Mouse (Mus musculus) embryonic fibroblast, embryonic 13.5 days (primary cell): ENCODE measurements around the gene Rhof. TPM values are rescaled to one million over a fixed set of nuclear protein-coding genes. Genes with fewer than 3 reads are reported as not detected.
A peak's percentile ranks its signal among the peaks of the same experiment; 100 is the strongest.

Experiments used
- H3K27ac ChIP-seq: 2 replicates; pipeline ENCODE4 v1.5.1; 2012; ENCODE audit warnings: low read length, control low read depth, inconsistent platforms; ENCODE audit not compliant: insufficient read depth
- H3K4me1 ChIP-seq: 2 replicates; pipeline ENCODE4 v1.6.1; 2011; ENCODE audit warnings: low read length; ENCODE audit not compliant: control insufficient read depth, insufficient read depth
- H3K4me3 ChIP-seq: 2 replicates; pipeline ENCODE4 v1.5.1; 2011; ENCODE audit warnings: mild to moderate bottlenecking, control low read depth, low read length; ENCODE audit not compliant: insufficient read depth
- CTCF ChIP-seq: IDR thresholded peaks from 2 replicates; pipeline ENCODE4 v1.5.1; 2011; ENCODE audit warnings: mild to moderate bottlenecking, control low read depth, low read length, moderate library complexity, borderline replicate concordance; ENCODE audit not compliant: insufficient read depth
- POLR2A ChIP-seq: IDR thresholded peaks from 2 replicates; pipeline ENCODE4 v1.6.1; 2011; ENCODE audit warnings: low read depth, mild to moderate bottlenecking, control low read depth, low read length, moderate library complexity
- polyA plus RNA-seq: library from polyadenylated mRNA; stranded (reverse); fragments of >200 nt; gene quantifications from 2 replicates; pipeline ENCODE4 v1.2.4, GENCODE M21; 2011; ENCODE audit warnings: low read depth; ENCODE audit not compliant: missing spikeins, insufficient read length

The Rhof gene
- polyA plus RNA-seq, 1 experiment, result 2.3 TPM

GRCm38 (mm10) chr5:123117257-123117656, 15.2 kb downstream of the Rhof start:
- Histone ChIP-seq H3K27ac (no peak overlapping the region), H3K4me1 (no peaks in the 10 kb centered on the region), H3K4me3 (no peak overlapping the region)
- TF ChIP-seq POLR2A (no peak), CTCF (peak; percentile 79)

GRCm38 (mm10) chr5:123116080-123116479, 16.4 kb downstream of the Rhof start:
- TF ChIP-seq POLR2A (no peak), CTCF (no peak)
- Histone ChIP-seq H3K4me3 (no peak overlapping the region), H3K27ac (no peak overlapping the region), H3K4me1 (no peaks in the 10 kb centered on the region)

GRCm38 (mm10) chr5:123114924-123115323, 17.6 kb downstream of the Rhof start:
- Histone ChIP-seq H3K27ac (no peak overlapping the region), H3K4me3 (no peak overlapping the region), H3K4me1 (no peaks in the 10 kb centered on the region)
- TF ChIP-seq CTCF, result 0 out of 2 replicates have a peak, but pooled peaks have one; percentile 33
- TF ChIP-seq POLR2A, result no peak

- Histone ChIP-seq H3K4me1 (no peaks in the 10 kb centered on the region), H3K4me3 (no peak overlapping the region), H3K27ac (no peak overlapping the region)
- TF ChIP-seq CTCF (no peak), POLR2A (no peak)
These were observed 18.4 kb downstream of the Rhof start for GRCm38 (mm10) chr5:123114109-123114508.

GRCm38 (mm10) chr5:123110296-123110721, 22.2 kb downstream of the Rhof start:
- no peak overlapping the region for H3K27ac ChIP-seq
- TF ChIP-seq CTCF, result no peak
- TF ChIP-seq POLR2A, result no peak

GRCm38 (mm10) chr5:123109452-123110203, 22.9 kb downstream of the Rhof start:
- Histone ChIP-seq H3K4me3 (no peak overlapping the region), H3K27ac (no peak overlapping the region), H3K4me1 (no peaks in the 10 kb centered on the region)
- TF ChIP-seq CTCF (no peak), POLR2A (no peak)

More at GRCm38 (mm10) chr5:123110296-123110721, 22.2 kb downstream of the Rhof start:
- no peak overlapping the region for H3K4me3 ChIP-seq
- H3K4me1 ChIP-seq, result no peaks in the 10 kb centered on the region

- H3K4me3 ChIP-seq, result no peak overlapping the region
- TF ChIP-seq CTCF, result no peak
- TF ChIP-seq POLR2A, result no peak
These were observed 27.7 kb downstream of the Rhof start for GRCm38 (mm10) chr5:123104769-123105168.

GRCm38 (mm10) chr5:123103556-123103955, 28.9 kb downstream of the Rhof start:
- no peak overlapping the region for H3K27ac ChIP-seq
- no peaks in the 10 kb centered on the region for H3K4me1 ChIP-seq
- H3K4me3 ChIP-seq, result no peak overlapping the region
- TF ChIP-seq POLR2A, result no peak
- no peak for TF ChIP-seq CTCF

More at GRCm38 (mm10) chr5:123104769-123105168, 27.7 kb downstream of the Rhof start:
- Histone ChIP-seq H3K4me1 (no peaks in the 10 kb centered on the region), H3K27ac (no peak overlapping the region)

- H3K27ac ChIP-seq, result no peak overlapping the region
- H3K4me3 ChIP-seq, result no peak overlapping the region
- TF ChIP-seq POLR2A (no peak), CTCF (no peak)
- H3K4me1 ChIP-seq, result no peaks in the 10 kb centered on the region
These were observed 30.1 kb downstream of the Rhof start for GRCm38 (mm10) chr5:123102376-123102775.

GRCm38 (mm10) chr5:123098487-123098886, 34.0 kb downstream of the Rhof start:
- TF ChIP-seq CTCF (no peak), POLR2A (no peak)

GRCm38 (mm10) chr5:123096299-123096698, 36.2 kb downstream of the Rhof start:
- Histone ChIP-seq H3K4me1 (peaks cover 3% of the 10 kb centered on the region; the same call in 1 of the 2 replicates), H3K4me3 (no peak overlapping the region), H3K27ac (no peak overlapping the region)
- TF ChIP-seq CTCF, result no peak
- TF ChIP-seq POLR2A, result no peak

More at GRCm38 (mm10) chr5:123098487-123098886, 34.0 kb downstream of the Rhof start:
- peaks cover 3% of the 10 kb centered on the region; the same call in 1 of the 2 replicates for H3K4me1 ChIP-seq
- no peak overlapping the region for H3K27ac ChIP-seq
- no peak overlapping the region for H3K4me3 ChIP-seq
